Comparison of ENCODE assay signal across 8 mouse cellular contexts in genomic region chr13:48625433-48626184, GRCm38 (mm10). TPM values are rescaled to one million over a fixed set of nuclear protein-coding genes. Genes with fewer than 3 reads are reported as not detected.
DNase-seq lines count a peak whose midpoint lies in the region; ATAC-seq and TF ChIP-seq lines count a peak whose summit lies in the region.

Gene Ptpdc1, minus strand, starts transcription at chr13:48625664.

- ATAC-seq in Patski = peak; percentile 96
- peak; percentile 99 for ATAC-seq in lung, embryonic 15.5 days (ENCODE audit: borderline replicate concordance, extremely low read depth, low FRiP score, low TSS enrichment)

- peak within 1 kb of the TSS; percentile 73 for H3K4me3 ChIP-seq in hindbrain, embryonic 10.5 days
- peak within 1 kb of the TSS; percentile 74 for H3K4me3 ChIP-seq in lung, embryonic 15.5 days
- H3K4me3 ChIP-seq in olfactory bulb, adult 2 months (ENCODE audit: insufficient read depth, low read depth, low read length) = peak within 1 kb of the TSS; percentile 79

- H3K4me1 ChIP-seq in hindbrain, embryonic 10.5 days (replicated peaks) = peaks cover 15% of the 10 kb centered on the region; the same call in 1 of the 2 replicates
- peaks cover 8% of the 10 kb centered on the region; the same call in 1 of the 2 replicates for H3K4me1 ChIP-seq in lung, embryonic 15.5 days
- H3K4me1 ChIP-seq in olfactory bulb, adult 2 months (ENCODE audit: control insufficient read depth, insufficient read depth, low read length) = no peaks in the 10 kb centered on the region

- no peaks in the 10 kb centered on the region for H3K27me3 ChIP-seq in Patski
- H3K27me3 ChIP-seq in hindbrain, embryonic 10.5 days (ENCODE audit: insufficient read depth, poor library complexity, severe bottlenecking) = peaks cover 12% of the 10 kb centered on the region
- no peaks in the 10 kb centered on the region for H3K27me3 ChIP-seq in lung, embryonic 15.5 days

- WGBS in hindbrain, embryonic 10.5 days = 3% methylated on average over 76 of the region's 76 CpGs
- 2% methylated on average over 74 of the region's 76 CpGs for WGBS in lung, embryonic 15.5 days
- under 1% methylated on average over 76 of the region's 76 CpGs for WGBS in olfactory bulb, adult 2 months

- H3K36me3 ChIP-seq in hindbrain, embryonic 10.5 days = no peaks in the 10 kb centered on the region
- no peaks in the 10 kb centered on the region for H3K36me3 ChIP-seq in lung, embryonic 15.5 days

- H3K9me3 ChIP-seq in hindbrain, embryonic 10.5 days = no peaks in the 10 kb centered on the region
- no peaks in the 10 kb centered on the region for H3K9me3 ChIP-seq in lung, embryonic 15.5 days

- peak; percentile 51 for DNase-seq in Patski (ENCODE audit: low read depth, low spot score)
- DNase-seq in cerebellum, postnatal 10 days = peak; percentile 98
- DNase-seq in frontal cortex, adult 2 months (ENCODE audit: extremely low spot score in 1 of 2, low spot score in 1 of 2) = peak; percentile 92 to 98
- DNase-seq in hindbrain, embryonic 10.5 days (ENCODE audit: low spot score) = peak; percentile 97
- peak; percentile 93 for DNase-seq in layer of hippocampus, adult 9-10 months (ENCODE audit: low spot score)
- peak; percentile 92 to 93 for DNase-seq in thymus, adult 18-20 months

- H3K27ac ChIP-seq in hindbrain, embryonic 10.5 days = peak within 1 kb of the TSS; percentile 93
- peak within 1 kb of the TSS; percentile 82 for H3K27ac ChIP-seq in lung, embryonic 15.5 days
- peak within 1 kb of the TSS; percentile 92 for H3K27ac ChIP-seq in olfactory bulb, adult 2 months (ENCODE audit: insufficient read depth, low read depth, low read length)

- in situ Hi-C loops in Patski (cut with MboI; ENCODE audit: low pct_unique_long_range_greater_than_20kb) = no loop called here

- CTCF ChIA-PET in Patski (lab: Charles Lee) = interaction anchor here (1.2 to 1.3 kb wide), 2 partner anchors 8 to 15 kb away, joined by 3 to 5 read pairs; no protein-coding TSS in a partner anchor

- POLR2A ChIA-PET in Patski (lab: Charles Lee) = interaction anchor here (1.2 kb wide), 1 partner anchor 17 kb away, joined by 3 read pairs; no protein-coding TSS in a partner anchor

- peak within 1 kb of the TSS; percentile 93 for H3K4me2 ChIP-seq in lung, embryonic 15.5 days

- no peak for TF ChIP-seq CTCF in Patski (IDR thresholded peaks at IDR 0.05)
- no peak for TF ChIP-seq CTCF in olfactory bulb, adult 2 months (IDR thresholded peaks at IDR 0.05; ENCODE audit: insufficient read depth, low read depth, low read length)

- TF ChIP-seq POLR2A in olfactory bulb, adult 2 months (IDR thresholded peaks at IDR 0.05; ENCODE audit: insufficient read depth, low read depth, low read length) = peak; percentile 74

- peak within 1 kb of the TSS; percentile 83 for H3K9ac ChIP-seq in lung, embryonic 15.5 days

RNA-seq across cellular contexts. Expression of gene Ptpdc1, which starts in this region (rescaled TPM):
- 8.9 TPM for polyA plus RNA-seq in Patski (2021)
- polyA plus RNA-seq in frontal cortex, adult 2 months (2012; rRNA removed) = 24.0 and 24.8 TPM in 2 replicates
- polyA plus RNA-seq in hindbrain, embryonic 10.5 days (2016; fragmentation: Nextera tagmentation; extraction: Ambion mirVana) = 7.6 and 9.6 TPM in 2 replicates
- 9.4 and 10.3 TPM in 2 replicates for polyA plus RNA-seq in lung, embryonic 15.5 days (2015; fragmentation: Nextera tagmentation; extraction: Ambion mirVana)
- not detected in 2 replicates for polyA plus RNA-seq in olfactory bulb, adult 2 months (2012; ENCODE audit: insufficient read depth, insufficient read length, low replicate concordance, missing spikeins)

Comparison
In these comparisons a context has a peak if more than half of its experiments do, and no peak if none do; other contexts are left out.
1. Peak in every context shown above with its lines: DNase-seq, ATAC-seq, H3K4me3 ChIP-seq and H3K27ac ChIP-seq.